Comparison of ENCODE assay signal across 9 mouse cellular contexts in genomic region chr5:31598579-31598978, GRCm38 (mm10). TPM values are rescaled to one million over a fixed set of nuclear protein-coding genes. Genes with fewer than 3 reads are reported as not detected.
DNase-seq lines count a peak whose midpoint lies in the region; ATAC-seq lines count a peak whose summit lies in the region.
"Had no signal": no experiment of that assay in that cellular context is flagged by ENCODE, and none has a peak within 500 bp of the region (broad histone marks: within the 10 kb centered on the region; RNA-seq: fewer than 3 reads in every experiment).

No protein-coding gene starts in this region.

- no peaks in the 10 kb centered on the region for H3K9me3 ChIP-seq in neural tube, embryonic 11.5 days (ENCODE audit: control insufficient read depth, low read length)
- no peaks in the 10 kb centered on the region for H3K9me3 ChIP-seq in neural tube, embryonic 15.5 days (replicated peaks)

- intact Hi-C loops in gastrocnemius, postnatal 14 days (cut with DNase I; ENCODE audit: low total_unique reads), result no loop called here

- no peak overlapping the region for H3K27ac ChIP-seq in neural tube, embryonic 11.5 days (ENCODE audit: low read depth, low read length)
- no peak overlapping the region for H3K27ac ChIP-seq in neural tube, embryonic 15.5 days (replicated peaks)

- H3K9ac ChIP-seq in neural tube, embryonic 11.5 days (ENCODE audit: low read length), result no peak overlapping the region
- no peak overlapping the region for H3K9ac ChIP-seq in neural tube, embryonic 15.5 days (replicated peaks)

- no peaks in the 10 kb centered on the region for H3K36me3 ChIP-seq in neural tube, embryonic 11.5 days (ENCODE audit: control insufficient read depth, insufficient read depth, low read length)
- H3K36me3 ChIP-seq in neural tube, embryonic 15.5 days, result no peaks in the 10 kb centered on the region
- no peaks in the 10 kb centered on the region for H3K36me3 ChIP-seq in splenic B cell, adult 2 months (ENCODE audit: control insufficient read depth, insufficient read depth, low read length, poor library complexity, severe bottlenecking)

- DNase-seq in heart, adult 11 months, result peak; percentile 91
- no peak for DNase-seq in heart, adult 8-10 months (ENCODE audit: low spot score)
- DNase-seq in neural tube, embryonic 11.5 days (ENCODE audit: low spot score), result peak; percentile 54
- DNase-seq in adipocyte (ENCODE audit: low spot score), result peak; percentile 44
- peak; percentile 28 for DNase-seq in gastrocnemius, postnatal 14 days
- peak; percentile 22 for DNase-seq in splenic B cell, adult 2 months (ENCODE audit: low read depth, low spot score)
- DNase-seq in layer of hippocampus, postnatal 36 days, result no peak

- H3K4me3 ChIP-seq in neural tube, embryonic 11.5 days (ENCODE audit: low read depth, low read length), result no peak overlapping the region
- H3K4me3 ChIP-seq in neural tube, embryonic 15.5 days (replicated peaks), result no peak overlapping the region
- H3K4me3 ChIP-seq: myocyte had no signal

- WGBS in neural tube, embryonic 11.5 days, result 72% methylated on average over 4 of the region's 4 CpGs
- 59% methylated on average over 4 of the region's 4 CpGs for WGBS in neural tube, embryonic 15.5 days

- no peaks in the 10 kb centered on the region for H3K27me3 ChIP-seq in neural tube, embryonic 11.5 days (ENCODE audit: control insufficient read depth, insufficient read depth, low read length)
- H3K27me3 ChIP-seq in neural tube, embryonic 15.5 days (replicated peaks), result no peaks in the 10 kb centered on the region
- no peaks in the 10 kb centered on the region for H3K27me3 ChIP-seq in splenic B cell, adult 2 months (ENCODE audit: control insufficient read depth, insufficient read depth, low read length, poor library complexity, severe bottlenecking)

- ATAC-seq in neural tube, embryonic 11.5 days (ENCODE audit: insufficient read depth, low FRiP score, low TSS enrichment), result no peak
- ATAC-seq in neural tube, embryonic 15.5 days (ENCODE audit: low FRiP score), result no peak

- no peak overlapping the region for H3K4me2 ChIP-seq in neural tube, embryonic 11.5 days (ENCODE audit: low read depth)
- no peak overlapping the region for H3K4me2 ChIP-seq in neural tube, embryonic 15.5 days

- no peaks in the 10 kb centered on the region for H3K4me1 ChIP-seq in neural tube, embryonic 11.5 days (ENCODE audit: control insufficient read depth, insufficient read depth, low read length)
- H3K4me1 ChIP-seq in neural tube, embryonic 15.5 days, result peaks cover 17% of the 10 kb centered on the region

RNA-seq across cellular contexts. Expression of gene Mrpl33, which starts 1.8 kb away (rescaled TPM):
- total RNA-seq in heart, adult 8-10 months (2022), result 100 to 1,000 TPM; 306 to 352 (median 322) TPM
- polyA plus RNA-seq in neural tube, embryonic 11.5 days (2014; fragmentation: Nextera tagmentation; extraction: Ambion mirVana), result 214 and 225 TPM in 2 replicates
- polyA plus RNA-seq in neural tube, embryonic 15.5 days (2015; fragmentation: Nextera tagmentation; extraction: Ambion mirVana), result 227 and 235 TPM in 2 replicates
- 100 to 1,000 TPM; 237 TPM for total RNA-seq in gastrocnemius, postnatal 14 days (2021)
- total RNA-seq in layer of hippocampus, postnatal 36 days (2021), result 100 to 1,000 TPM; 101 to 104 TPM

Comparison
In these comparisons a context has a peak if more than half of its experiments do, and no peak if none do; other contexts are left out.
1. DNase-seq: peak in heart, adult 11 months (single experiment), neural tube, embryonic 11.5 days (single experiment), adipocyte (single experiment), gastrocnemius, postnatal 14 days (single experiment) and splenic B cell, adult 2 months (single experiment); none in heart, adult 8-10 months (single experiment) and layer of hippocampus, postnatal 36 days (0 of 2).